Mouse (Mus musculus): ENCODE measurements around the gene Spata21.

The Spata21 gene

DNA sequence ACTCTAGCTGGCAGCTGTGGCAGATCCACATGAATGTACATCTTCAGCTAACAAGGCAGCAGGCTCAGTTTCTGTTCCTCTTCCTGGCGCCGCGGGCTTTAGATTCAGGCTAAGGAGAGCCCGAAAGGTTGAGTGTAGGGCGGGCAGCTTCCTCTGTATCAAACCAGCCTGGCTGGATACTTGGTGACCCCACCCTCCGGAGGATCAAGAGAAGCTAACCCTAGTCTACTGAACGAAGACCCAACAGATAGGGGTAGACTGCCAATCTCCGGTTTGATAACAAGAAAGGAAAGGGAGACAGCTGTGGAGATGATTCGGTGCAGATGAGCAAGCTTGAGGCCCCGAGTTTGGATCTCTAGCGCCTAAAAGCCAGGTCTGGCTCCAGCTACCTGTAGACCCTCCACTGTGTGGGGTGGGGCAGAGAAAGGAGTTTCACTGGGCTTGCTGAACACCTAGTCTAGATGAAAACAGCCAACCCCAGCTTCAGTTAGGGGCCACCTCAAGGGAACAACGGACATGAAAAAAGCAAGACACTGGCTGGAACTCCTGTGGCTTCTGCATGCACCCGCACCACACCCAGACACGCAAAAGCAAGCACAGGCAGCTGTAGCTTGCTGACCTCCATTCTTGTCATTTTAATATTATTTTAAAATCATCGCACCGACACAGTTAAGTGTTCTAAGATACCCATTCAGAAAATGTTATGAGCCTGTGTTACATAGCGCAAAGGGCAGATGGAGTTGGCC lies 11.2 kb upstream of the Spata21 start:
- no peak for DNase-seq

DNA sequence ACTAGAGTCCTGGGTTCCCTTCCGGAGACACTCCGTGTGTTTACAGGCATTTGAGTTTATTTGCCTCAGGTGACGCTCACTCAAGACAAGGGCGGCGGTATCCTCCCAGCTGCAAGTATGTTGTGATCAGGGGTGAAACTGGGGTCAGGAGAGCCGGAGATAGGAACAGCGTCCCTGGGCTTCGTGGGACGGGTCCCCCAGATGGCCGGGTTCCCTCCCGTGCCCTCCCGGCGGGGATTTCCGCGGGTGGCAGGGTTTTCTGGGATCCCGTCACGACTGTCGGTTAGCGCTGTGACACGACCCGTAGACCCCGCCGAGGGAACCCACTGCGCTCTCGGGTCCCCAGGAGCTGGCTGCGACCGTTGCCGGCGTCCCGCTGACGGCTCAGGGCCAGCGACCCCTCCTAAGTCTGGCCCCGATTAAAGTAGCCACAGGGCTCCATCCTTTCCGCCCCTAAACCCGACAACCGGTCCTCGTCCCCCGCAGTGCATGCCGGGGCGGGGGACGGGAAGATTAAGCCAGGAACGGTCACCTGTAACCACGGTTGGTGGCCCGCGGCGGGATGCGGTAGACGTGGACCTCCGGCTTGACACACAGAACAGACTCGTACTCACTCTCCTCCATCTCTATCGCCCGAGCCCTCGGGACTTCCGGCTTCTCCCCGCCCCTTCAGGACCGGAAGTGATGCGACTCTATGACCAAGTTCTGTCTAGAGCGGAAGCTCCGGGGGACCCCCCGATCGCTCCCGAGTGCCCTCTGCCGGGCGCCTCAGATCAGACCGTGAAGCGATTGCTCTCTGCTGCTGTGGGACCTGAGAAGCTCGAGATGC lies 10.2 kb upstream of the Spata21 start, which contains the start of gene Necap2:
Gene Necap2 (minus strand): TSS at position 677 of the 829 bp plus-strand sequence.
- peak; percentile 97 to 98 for DNase-seq

GRCm38 (mm10) chr4:141078510-141079137 lies 9.5 kb upstream of the Spata21 start:
- DNase-seq, result no peak

- DNase-seq, result no peak
These were observed 1.3 kb upstream of the Spata21 start for GRCm38 (mm10) chr4:141086862-141087261.

DNA sequence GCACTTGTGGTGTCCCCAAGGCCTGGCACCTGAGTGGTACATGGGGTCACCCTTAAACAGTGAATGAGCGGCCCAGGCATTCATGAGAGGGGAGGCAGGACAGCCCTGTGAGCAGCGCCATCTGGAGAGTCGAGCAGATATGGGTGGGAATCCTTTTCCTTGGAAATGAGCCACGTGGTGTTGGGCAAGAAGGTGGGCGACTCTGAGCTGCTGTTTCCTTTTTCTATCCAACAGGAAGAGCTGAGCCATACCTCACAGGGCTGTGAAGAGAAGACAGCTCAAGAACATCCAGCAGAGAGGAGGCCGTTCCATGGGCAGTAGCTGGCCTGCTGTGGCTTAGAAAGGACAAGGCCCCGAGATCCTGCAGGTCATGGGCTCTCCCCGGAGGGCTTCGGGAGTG lies 581 bp downstream of the Spata21 start:
- no peak for DNase-seq

DNA sequence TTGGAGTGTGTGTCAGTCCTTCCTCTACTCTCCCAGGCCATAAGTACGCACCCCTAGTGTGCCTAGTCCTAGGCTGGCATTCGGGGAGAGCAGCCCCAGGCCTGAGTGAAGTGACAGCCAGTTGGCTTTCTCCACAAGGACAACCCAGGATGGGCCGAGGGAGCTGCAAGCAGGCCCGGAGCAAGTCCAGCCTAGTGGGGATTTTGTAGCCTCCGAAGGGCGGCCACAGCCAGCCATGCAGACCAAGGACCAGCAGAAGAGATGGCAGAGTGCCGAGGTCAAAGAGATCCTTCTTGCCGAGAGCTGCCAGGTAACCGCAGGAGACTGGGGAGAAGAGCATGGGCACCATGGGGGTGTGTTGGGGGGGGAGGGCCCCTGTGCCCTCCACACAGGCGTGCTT lies 6.9 kb downstream of the Spata21 start:
- DNase-seq, result peak in 1 of 2 experiments; percentile 46

DNA sequence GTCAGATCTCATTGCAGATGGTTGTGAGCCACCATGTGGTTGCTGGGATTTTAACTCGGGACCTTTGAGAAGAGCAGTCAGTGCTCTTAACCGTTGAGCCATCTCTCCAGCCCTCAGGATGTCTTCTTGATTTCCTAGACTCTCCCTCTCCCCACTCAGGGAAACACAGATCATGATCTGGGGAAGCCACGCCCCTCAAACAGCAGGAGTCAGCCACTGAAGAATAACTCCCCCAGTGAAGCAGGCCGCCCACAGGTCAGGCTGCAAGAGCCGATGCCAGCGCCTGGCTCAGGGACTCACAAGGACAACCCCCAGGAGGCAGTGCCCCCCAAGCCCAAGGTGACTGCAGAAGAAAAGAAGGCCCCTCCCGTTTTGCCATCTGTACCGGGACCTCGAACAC lies 8.6 kb downstream of the Spata21 start:
- no peak for DNase-seq

DNA sequence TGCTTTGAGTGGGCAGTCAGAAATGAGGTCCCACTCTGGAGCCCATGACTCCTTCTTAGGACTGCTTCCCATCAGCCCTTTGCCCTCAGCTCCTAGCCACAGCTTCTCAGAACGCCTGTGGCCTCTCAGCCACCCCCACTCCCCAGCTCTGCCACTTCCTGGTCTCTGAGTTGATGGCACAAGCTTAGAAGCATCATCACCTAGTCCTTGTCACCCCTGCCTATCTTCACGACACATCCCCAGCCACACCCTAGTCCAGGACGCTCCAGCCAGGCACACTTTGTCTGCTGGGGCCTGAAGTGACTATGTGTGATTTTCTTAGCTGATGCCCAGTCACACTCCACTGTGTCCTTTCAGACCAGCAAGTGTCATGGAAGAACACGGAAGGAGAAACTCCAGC lies 10.8 kb downstream of the Spata21 start:
- DNase-seq, result no peak

GRCm38 (mm10) chr4:141099956-141100355 lies 11.8 kb downstream of the Spata21 start:
- DNase-seq, result no peak

GRCm38 (mm10) chr4:141101291-141101690 lies 13.2 kb downstream of the Spata21 start:
- no peak for DNase-seq

GRCm38 (mm10) chr4:141101855-141102254 lies 13.7 kb downstream of the Spata21 start:
- peak in 1 of 2 experiments; percentile 67 for DNase-seq

GRCm38 (mm10) chr4:141106526-141107183 lies 18.5 kb downstream of the Spata21 start:
- DNase-seq, result no peak

DNA sequence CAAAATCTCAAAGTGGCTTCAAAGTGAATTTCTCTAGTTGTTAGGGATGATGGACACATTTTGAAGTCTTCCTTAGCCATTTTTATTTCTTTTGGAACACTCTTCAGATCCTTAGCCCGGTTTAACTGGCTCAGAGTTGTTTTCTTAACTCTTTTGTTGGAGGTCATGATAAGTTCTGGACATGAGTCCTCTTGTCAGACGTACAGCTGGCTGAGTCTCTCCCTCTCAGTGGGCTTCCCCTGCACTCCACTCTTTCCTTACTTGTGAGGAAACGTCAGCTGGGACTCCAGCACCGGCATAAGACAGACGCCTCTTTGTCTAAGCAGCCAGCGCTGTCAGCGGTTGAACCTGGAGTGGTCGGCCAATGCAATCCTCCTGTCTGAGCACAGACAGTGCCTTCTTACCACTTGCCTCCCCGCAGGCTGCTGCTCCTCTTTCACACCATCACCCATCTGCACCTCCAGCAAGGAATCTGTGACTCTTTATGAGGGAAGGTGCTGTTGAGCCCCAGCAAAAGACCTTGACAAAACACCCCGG lies 20.1 kb downstream of the Spata21 start:
- DNase-seq, result no peak

DNA sequence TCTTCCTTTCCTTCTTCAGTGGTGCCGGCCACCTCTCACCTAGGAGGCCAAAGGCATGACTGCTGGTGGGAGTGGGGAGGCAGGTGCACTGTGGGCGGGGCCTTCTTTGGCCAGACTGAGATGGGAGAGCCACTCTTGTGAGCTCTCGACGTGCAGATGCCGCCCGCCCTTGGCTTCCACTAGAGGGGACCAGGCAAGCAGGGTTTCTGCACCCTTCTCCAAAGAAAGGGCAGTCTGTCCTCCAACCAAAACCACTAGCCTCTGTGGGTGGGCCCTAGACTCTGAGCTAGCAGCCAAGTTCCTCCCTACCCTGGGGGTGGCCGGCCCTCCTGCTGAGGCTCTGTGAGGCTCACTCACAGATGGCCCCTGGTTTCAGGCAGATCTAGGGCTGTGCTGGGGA lies 25.7 kb downstream of the Spata21 start:
- DNase-seq, result peak in 1 of 2 experiments; percentile 37

DNA sequence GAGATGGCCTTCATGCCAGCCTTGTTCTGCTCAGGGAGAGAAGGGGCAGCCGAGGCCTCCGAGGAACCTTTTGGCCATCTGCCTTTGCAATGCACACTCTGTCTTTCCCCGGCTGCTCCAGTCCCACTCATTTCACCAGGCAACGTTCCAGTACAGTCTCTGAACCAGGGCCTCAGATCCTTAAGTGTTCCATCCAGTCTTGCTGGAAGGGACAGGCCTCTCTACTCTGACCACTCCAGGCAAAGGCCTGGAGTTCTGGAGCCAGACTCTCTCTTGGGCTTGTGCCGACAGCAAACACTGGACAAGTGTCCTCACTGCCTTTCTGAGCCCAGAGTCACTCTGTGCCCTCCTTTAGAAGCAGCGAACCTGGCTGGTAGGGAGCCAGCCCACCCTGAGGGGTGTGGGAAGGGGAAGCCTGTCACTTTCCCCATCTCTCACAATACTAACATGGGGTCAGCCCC lies 26.4 kb downstream of the Spata21 start:
- DNase-seq, result peak; percentile 65 to 69

DNA sequence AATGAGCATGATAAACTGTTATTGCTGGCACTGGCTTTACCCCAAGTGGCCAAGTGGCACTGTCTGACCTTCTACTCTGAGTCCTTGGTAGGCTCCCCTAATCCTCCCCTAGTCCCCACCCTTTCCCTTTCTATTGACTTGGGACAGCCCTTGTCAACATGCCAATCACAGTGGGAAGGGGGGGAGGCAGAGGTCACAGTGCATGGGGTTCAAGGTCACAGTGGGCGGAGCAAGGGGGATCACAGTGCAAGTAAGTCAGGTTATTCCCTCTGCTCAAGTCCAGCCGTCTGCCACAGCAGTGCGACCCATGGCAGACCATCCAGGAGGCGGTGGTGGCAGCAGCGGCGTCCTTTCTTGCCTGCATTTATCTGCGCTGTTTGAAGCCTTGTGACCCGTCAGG lies 27.3 kb downstream of the Spata21 start:
- no peak for DNase-seq

DNA sequence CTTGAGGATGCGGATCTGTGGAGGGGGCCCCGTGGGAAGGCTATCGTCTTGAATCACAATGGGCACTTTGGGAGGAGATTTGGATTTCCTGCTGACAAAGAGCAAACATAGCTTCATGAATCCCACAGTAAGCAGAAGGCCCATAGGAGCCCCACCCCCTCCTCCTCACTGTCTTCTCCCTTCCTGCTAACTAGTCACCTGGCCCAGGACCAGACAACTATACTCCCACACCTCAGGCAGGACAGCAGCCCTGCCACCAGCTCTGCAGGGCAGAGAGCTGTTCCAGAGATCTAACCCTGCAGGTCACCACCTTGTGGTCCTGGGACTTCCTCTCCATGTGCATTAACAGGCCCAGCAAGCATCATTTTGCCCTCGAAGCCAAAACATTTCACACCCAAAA lies 30.6 kb downstream of the Spata21 start:
- DNase-seq, result no peak

- peak; percentile 73 to 84 for DNase-seq
These were observed 32.6 kb downstream of the Spata21 start for GRCm38 (mm10) chr4:141120700-141121099.

- no peak for DNase-seq
These were observed 34.5 kb downstream of the Spata21 start for GRCm38 (mm10) chr4:141122663-141123062.

- DNase-seq, result no peak
These were observed 34.9 kb downstream of the Spata21 start for GRCm38 (mm10) chr4:141123065-141123464.

- no peak for DNase-seq
These were observed 41.1 kb downstream of the Spata21 start for GRCm38 (mm10) chr4:141129190-141129710.

DNA sequence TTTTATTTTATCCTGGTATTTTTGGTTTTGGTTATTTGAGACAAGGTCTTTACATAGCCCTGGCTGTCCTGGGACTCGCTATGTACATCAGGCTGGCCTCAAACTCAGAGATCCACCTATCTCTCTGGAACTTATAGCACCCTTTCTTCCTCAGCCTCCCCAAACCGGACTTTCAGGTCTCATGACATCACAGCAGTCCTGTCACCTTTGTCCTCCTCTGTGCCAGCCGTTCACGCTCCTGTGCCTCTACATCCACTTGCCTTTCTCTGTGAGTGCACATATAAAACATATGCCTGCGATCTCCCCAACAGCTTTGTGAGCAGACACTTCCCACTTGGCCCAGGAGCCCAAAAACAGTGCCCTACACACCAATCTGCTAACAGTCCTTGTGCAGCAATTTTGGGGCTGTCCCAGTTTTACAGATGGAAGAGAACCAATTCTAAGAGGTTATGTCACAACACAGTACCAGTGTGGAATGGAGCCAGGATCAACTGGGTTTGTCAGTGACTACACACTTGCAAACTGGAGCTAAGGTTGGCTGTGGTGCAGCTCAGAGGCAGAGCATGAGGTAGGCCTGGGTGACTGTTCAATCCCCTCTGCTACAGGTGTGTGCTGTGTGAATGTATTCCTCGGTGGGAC lies 42.7 kb downstream of the Spata21 start:
- peak in 1 of 2 experiments; percentile 64 for DNase-seq

Measured in cerebellum, postnatal 14 days (tissue).